Mouse (Mus musculus): ENCODE data around the gene Hspa12a. TPM values are rescaled to one million over a fixed set of nuclear protein-coding genes. Genes with fewer than 3 reads are reported as not detected.

Gene Hspa12a
- 5.4 and 6.0 TPM in 2 replicates for polyA plus RNA-seq (2015; fragmentation: Nextera tagmentation; extraction: Ambion mirVana)

DNA sequence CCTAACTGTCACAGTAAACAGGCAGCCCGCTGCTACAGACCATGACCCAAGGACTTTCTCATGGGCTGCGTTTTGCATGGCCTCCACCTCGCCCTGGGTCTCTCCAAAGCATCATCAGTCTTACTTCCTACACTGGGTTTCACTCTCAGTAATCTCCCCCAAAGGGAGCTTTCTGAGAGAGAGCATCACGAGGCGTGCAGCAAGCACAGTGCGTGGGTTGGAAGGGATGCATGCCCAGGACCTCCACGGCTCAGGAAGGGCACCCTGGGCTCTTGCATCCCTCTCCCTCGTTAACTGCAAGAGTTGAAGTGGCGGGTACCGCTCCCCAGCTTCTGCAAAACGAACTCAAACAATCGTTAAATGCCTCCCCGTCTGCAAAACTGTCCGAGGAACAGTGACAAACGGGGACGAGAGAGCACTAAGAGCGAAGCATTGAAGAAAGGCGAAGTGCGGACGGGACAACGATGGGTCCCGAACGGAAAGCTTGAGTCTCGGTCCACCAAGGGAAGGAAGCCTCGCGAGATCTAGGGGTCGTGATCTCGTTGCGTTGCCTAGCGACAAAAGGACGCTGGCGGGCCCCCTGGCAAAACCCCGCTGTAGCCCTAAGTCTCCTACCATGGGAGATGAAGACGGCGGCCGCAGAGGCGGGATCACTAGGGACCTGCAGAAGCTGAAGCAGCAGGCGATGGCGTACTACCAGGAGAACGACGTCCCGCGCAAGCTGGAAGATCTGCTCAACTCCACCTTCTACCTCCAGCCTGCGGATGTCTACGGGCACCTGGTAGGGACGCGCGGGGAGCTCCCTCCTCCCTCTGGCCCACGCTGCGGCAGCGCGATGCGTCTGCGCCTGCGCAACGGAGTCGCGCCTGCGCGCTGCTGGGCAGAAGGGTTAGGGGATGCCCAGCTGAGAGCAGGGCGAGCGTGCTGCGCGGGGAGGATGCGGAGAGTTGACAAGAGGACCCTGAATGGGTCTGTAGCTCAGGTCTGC lies at the start of gene Hspa12a, which contains the start of gene Eno4:
TSS of gene Hspa12a (minus strand) at position 814 of the 988 bp plus-strand sequence.
TSS of gene Eno4 (plus strand) at position 585 of the 988 bp plus-strand sequence.
- Histone ChIP-seq H3K9ac (ENCODE audit: low read length) (peak within 1 kb of the TSS; percentile 81), H3K27me3 (ENCODE audit: control insufficient read depth, insufficient read depth, low read length) (no peaks in the 10 kb centered on the region), H3K4me1 (ENCODE audit: control insufficient read depth, insufficient read depth, low read length) (peaks cover 4% of the 10 kb centered on the region), H3K9me3 (replicated peaks; ENCODE audit: control insufficient read depth, low read length) (no peaks in the 10 kb centered on the region), H3K36me3 (ENCODE audit: control insufficient read depth, insufficient read depth, low read length) (no peaks in the 10 kb centered on the region), H3K4me2 (ENCODE audit: low read depth, low read length) (peak within 1 kb of the TSS; percentile 80), H3K27ac (ENCODE audit: low read length) (peak within 1 kb of the TSS; percentile 69; the same call in 1 of the 2 replicates), H3K4me3 (replicated peaks; ENCODE audit: low read length) (peak within 1 kb of the TSS; percentile 65)
- peak; percentile 95 for ATAC-seq (ENCODE audit: insufficient read depth, low FRiP score)
- under 1% methylated on average over 65 of the region's 65 CpGs for WGBS

DNA sequence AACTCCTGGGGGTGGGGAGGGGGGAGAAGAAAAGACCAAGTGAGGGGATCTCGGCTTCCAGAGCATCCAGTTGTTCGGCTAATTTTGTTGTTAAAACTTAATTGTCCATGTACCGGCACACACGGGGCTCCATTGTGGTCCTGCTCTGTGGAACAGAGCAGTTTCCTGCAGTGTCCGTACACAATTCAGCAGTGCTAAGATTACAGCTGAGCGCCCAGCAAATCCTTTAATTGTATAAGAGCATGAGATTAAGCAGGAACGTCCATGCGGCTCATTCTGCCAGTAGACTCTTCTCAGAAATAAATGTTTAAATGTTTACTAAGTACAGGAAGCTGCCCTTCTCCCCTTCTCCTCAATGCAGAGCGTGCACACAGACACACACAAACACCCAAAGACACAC lies 38.1 kb upstream of the Hspa12a start:
- ATAC-seq (ENCODE audit: insufficient read depth, low FRiP score): no peak; the same call in 1 of the 2 replicates

DNA sequence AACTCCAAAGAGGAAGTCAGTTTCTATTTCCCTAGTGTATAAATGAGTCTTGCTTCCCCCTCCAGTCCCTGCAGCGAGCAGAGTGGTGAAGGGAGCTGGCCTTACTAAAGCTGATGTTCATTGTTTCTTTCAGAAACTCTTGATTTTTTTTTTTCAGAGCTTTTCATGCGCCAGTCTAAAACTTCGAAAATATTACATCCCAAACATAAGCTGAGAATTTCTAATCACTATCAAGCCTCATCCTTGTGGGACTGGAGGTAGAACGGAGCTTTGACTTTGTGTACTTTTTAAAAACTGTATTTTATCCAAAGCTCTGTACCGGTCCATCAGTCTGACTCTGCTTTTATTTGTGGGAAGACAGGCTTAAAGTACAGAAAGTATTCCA lies 36.6 kb upstream of the Hspa12a start:
- no peaks in the 10 kb centered on the region for H3K27me3 ChIP-seq (ENCODE audit: control insufficient read depth, insufficient read depth, low read length)
- H3K4me3 ChIP-seq (replicated peaks; ENCODE audit: low read length): peak overlapping the region; percentile 15; the same call in 1 of the 2 replicates
- no peak for ATAC-seq (ENCODE audit: insufficient read depth, low FRiP score)
- H3K27ac ChIP-seq (ENCODE audit: low read length): no peak overlapping the region
- 45% methylated on average over 5 of the region's 5 CpGs for WGBS
- no peaks in the 10 kb centered on the region for H3K9me3 ChIP-seq (replicated peaks; ENCODE audit: control insufficient read depth, low read length)
- no peaks in the 10 kb centered on the region for H3K36me3 ChIP-seq (ENCODE audit: control insufficient read depth, insufficient read depth, low read length)
- peak overlapping the region; percentile 43 for H3K4me2 ChIP-seq (ENCODE audit: low read depth, low read length)
- H3K9ac ChIP-seq (ENCODE audit: low read length): no peak overlapping the region
- no peaks in the 10 kb centered on the region for H3K4me1 ChIP-seq (ENCODE audit: control insufficient read depth, insufficient read depth, low read length)

More for the DNA sequence above, 38.1 kb upstream of the Hspa12a start:
- no peaks in the 10 kb centered on the region for H3K27me3 ChIP-seq (ENCODE audit: control insufficient read depth, insufficient read depth, low read length)
- H3K4me1 ChIP-seq (ENCODE audit: control insufficient read depth, insufficient read depth, low read length): no peaks in the 10 kb centered on the region
- no peak overlapping the region for H3K4me3 ChIP-seq (replicated peaks; ENCODE audit: low read length)
- no peaks in the 10 kb centered on the region for H3K9me3 ChIP-seq (replicated peaks; ENCODE audit: control insufficient read depth, low read length)
- peak overlapping the region; percentile 37; the same call in 1 of the 2 replicates for H3K4me2 ChIP-seq (ENCODE audit: low read depth, low read length)
- H3K9ac ChIP-seq (ENCODE audit: low read length): no peak overlapping the region
- WGBS: 32% methylated on average over 9 of the region's 9 CpGs
- no peaks in the 10 kb centered on the region for H3K36me3 ChIP-seq (ENCODE audit: control insufficient read depth, insufficient read depth, low read length)
- no peak overlapping the region for H3K27ac ChIP-seq (ENCODE audit: low read length)

DNA sequence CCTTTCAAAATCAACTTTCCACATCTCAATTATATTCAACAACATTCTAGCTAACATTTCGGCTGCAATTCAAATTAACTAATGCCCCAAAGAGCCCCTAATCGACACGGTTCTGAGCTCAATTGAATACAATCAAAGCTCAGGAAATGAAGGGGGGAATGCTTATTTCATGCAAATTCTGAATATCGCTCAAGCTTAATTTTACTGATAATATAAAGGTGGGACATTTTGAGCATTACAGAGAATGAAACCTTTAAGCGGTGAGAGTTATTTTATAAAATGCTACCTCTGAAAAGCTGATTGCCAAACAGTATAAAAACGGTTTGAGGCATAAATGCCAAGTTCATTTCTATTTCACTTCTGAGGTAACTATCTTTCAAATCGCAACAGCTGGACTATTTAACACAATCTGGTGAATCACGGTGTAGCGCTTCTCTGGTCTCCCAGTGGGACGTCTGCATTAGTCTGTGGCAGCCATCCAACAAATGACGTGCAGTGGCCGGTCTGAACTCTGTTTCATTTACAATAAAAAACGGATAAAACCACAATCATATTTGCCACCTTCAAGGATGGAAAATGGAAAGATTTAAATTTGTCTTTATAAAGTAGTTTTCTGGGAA lies 36.1 kb upstream of the Hspa12a start:
- 38% methylated on average over 13 of the region's 13 CpGs for WGBS
- no peak overlapping the region for H3K27ac ChIP-seq (ENCODE audit: low read length)
- no peaks in the 10 kb centered on the region for H3K4me1 ChIP-seq (ENCODE audit: control insufficient read depth, insufficient read depth, low read length)
- H3K4me3 ChIP-seq (replicated peaks; ENCODE audit: low read length): peak overlapping the region; percentile 15; the same call in 1 of the 2 replicates
- H3K9me3 ChIP-seq (replicated peaks; ENCODE audit: control insufficient read depth, low read length): no peaks in the 10 kb centered on the region
- peak overlapping the region; percentile 43 for H3K4me2 ChIP-seq (ENCODE audit: low read depth, low read length)
- no peaks in the 10 kb centered on the region for H3K36me3 ChIP-seq (ENCODE audit: control insufficient read depth, insufficient read depth, low read length)
- H3K27me3 ChIP-seq (ENCODE audit: control insufficient read depth, insufficient read depth, low read length): no peaks in the 10 kb centered on the region
- no peak for ATAC-seq (ENCODE audit: insufficient read depth, low FRiP score)
- no peak overlapping the region for H3K9ac ChIP-seq (ENCODE audit: low read length)

DNA sequence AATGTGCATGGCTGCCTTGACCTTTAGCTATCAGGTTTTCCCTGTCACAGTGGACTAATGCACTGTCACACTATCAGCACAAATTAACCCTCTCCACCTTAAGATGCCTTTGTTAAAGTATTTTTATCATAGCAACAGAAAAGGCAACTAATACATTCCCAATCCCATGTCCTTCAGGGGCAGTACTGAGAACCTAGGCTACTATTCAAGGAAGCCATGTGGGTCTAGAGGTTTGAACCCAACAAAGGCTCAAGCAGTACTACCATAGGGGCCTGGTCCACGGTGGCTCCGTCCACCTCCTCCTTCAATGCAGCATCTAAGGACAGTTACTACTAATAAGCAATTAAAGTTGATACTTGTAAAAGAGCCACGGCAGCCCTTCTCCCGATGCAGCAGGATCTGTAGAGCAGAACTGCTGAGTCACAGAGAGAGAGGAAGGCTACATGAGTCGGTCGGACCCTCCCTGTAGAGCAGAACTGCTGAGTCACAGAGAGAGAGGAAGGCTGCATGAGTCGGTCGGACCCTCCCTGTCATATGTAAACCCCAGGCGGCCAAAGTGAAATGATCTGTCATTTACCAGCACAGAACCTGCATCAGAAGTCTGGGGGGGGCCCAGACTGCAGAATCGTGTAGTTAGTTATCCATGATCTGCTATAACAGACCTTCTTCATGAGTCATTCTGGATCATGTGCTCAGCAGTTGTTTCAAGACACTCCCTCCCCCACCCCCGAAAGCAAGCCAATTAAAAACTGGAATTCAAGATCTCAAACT lies 35.1 kb upstream of the Hspa12a start:
- peak; percentile 50 for ATAC-seq (ENCODE audit: insufficient read depth, low FRiP score)
- Histone ChIP-seq H3K9me3 (replicated peaks; ENCODE audit: control insufficient read depth, low read length) (no peaks in the 10 kb centered on the region), H3K27me3 (ENCODE audit: control insufficient read depth, insufficient read depth, low read length) (no peaks in the 10 kb centered on the region), H3K9ac (ENCODE audit: low read length) (no peak overlapping the region), H3K4me2 (ENCODE audit: low read depth, low read length) (no peak overlapping the region), H3K4me3 (replicated peaks; ENCODE audit: low read length) (no peak overlapping the region), H3K36me3 (ENCODE audit: control insufficient read depth, insufficient read depth, low read length) (no peaks in the 10 kb centered on the region), H3K27ac (ENCODE audit: low read length) (no peak overlapping the region), H3K4me1 (ENCODE audit: control insufficient read depth, insufficient read depth, low read length) (no peaks in the 10 kb centered on the region)
- WGBS: 55% methylated on average over 11 of the region's 11 CpGs

DNA sequence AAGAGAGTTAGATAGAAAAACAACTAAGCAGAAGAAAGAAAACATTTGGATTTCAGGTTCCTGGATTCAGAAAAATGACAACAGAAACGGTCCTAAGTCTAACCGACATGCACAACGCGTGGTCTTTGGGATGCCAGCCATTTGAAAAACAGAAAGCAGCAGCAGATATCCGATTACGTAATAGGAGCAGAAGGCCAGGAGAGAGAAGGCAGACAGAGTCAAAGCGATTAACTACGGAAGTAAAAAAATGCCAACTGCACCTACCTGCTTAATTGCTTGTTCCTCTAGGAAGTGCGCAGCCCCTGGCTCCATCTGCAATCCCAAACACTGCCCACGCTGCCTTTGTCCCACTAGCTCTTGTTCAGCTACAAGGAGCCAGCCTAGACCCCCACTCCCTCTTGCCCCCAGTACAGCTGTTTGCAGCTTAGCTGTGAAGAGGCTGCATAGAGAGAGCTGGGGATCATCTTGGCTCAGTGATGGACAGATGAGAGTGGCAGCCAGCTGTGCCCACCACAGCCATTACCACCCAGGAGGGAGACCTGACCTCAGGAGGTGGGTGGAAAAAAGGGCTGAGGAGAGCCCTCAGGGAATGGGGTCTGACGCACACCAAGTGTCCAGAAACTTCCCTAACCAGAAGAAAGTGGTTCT lies 31.9 kb upstream of the Hspa12a start:
- no peak overlapping the region for H3K9ac ChIP-seq (ENCODE audit: low read length)
- no peaks in the 10 kb centered on the region for H3K36me3 ChIP-seq (ENCODE audit: control insufficient read depth, insufficient read depth, low read length)
- no peak overlapping the region for H3K4me2 ChIP-seq (ENCODE audit: low read depth, low read length)
- ATAC-seq (ENCODE audit: insufficient read depth, low FRiP score): no peak
- H3K4me3 ChIP-seq (replicated peaks; ENCODE audit: low read length): no peak overlapping the region
- 75% methylated on average over 11 of the region's 11 CpGs for WGBS
- no peak overlapping the region for H3K27ac ChIP-seq (ENCODE audit: low read length)
- H3K9me3 ChIP-seq (replicated peaks; ENCODE audit: control insufficient read depth, low read length): no peaks in the 10 kb centered on the region
- H3K27me3 ChIP-seq (ENCODE audit: control insufficient read depth, insufficient read depth, low read length): no peaks in the 10 kb centered on the region
- H3K4me1 ChIP-seq (ENCODE audit: control insufficient read depth, insufficient read depth, low read length): no peaks in the 10 kb centered on the region

DNA sequence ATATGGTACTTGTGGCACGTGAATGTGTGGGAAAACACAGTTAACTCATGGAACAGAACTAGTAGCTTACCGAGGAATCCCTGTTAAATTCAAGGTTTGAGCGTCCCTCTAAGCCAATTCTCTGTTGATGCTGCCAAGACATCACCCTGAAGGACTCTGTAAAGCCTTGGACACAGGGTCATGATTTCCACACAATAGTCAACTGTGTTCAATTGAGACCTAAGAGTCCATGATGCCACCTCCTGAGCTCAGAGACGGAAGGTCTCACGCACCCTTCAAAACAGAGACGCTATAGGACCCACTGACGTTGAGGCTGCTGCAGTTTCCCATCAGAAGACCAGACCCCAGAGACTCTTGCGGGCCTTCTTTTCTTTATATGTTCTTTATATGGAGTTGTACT lies 30.7 kb upstream of the Hspa12a start:
- Histone ChIP-seq H3K4me3 (replicated peaks; ENCODE audit: low read length) (no peak overlapping the region), H3K4me2 (ENCODE audit: low read depth, low read length) (no peak overlapping the region), H3K36me3 (ENCODE audit: control insufficient read depth, insufficient read depth, low read length) (no peaks in the 10 kb centered on the region), H3K27me3 (ENCODE audit: control insufficient read depth, insufficient read depth, low read length) (no peaks in the 10 kb centered on the region), H3K9me3 (replicated peaks; ENCODE audit: control insufficient read depth, low read length) (no peaks in the 10 kb centered on the region), H3K9ac (ENCODE audit: low read length) (no peak overlapping the region), H3K4me1 (ENCODE audit: control insufficient read depth, insufficient read depth, low read length) (peaks cover 3% of the 10 kb centered on the region; the same call in 1 of the 2 replicates), H3K27ac (ENCODE audit: low read length) (no peak overlapping the region)
- no peak for ATAC-seq (ENCODE audit: insufficient read depth, low FRiP score)
- 92% methylated on average over 8 of the region's 8 CpGs for WGBS

DNA sequence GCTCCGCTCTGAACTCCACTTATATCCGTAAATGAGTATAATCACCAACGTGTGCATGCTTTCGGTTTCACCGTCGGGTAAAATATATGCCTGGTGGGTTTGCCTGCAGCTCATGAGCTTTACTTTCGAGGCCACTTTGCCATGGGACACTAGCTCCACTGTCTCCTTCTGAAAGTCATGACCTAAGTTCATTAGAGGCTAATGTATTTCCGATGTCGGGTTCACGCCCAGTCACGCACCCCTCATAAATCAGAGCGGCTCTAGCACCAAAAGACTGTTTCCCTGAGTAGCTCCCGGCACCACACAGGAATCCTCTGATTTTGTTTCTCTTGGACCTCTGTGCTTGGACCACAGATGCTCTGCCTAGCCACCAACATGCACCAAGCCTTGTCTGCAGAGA lies 27.4 kb upstream of the Hspa12a start:
- no peak for ATAC-seq (ENCODE audit: insufficient read depth, low FRiP score)
- 54% methylated on average over 13 of the region's 13 CpGs for WGBS
- H3K9me3 ChIP-seq (replicated peaks; ENCODE audit: control insufficient read depth, low read length): no peaks in the 10 kb centered on the region
- no peak overlapping the region for H3K27ac ChIP-seq (ENCODE audit: low read length)
- H3K4me3 ChIP-seq (replicated peaks; ENCODE audit: low read length): 0 out of 2 replicates have a peak overlapping the region, but pooled peaks have one; percentile 12
- peaks cover 8% of the 10 kb centered on the region; the same call in 1 of the 2 replicates for H3K4me1 ChIP-seq (ENCODE audit: control insufficient read depth, insufficient read depth, low read length)
- no peaks in the 10 kb centered on the region for H3K27me3 ChIP-seq (ENCODE audit: control insufficient read depth, insufficient read depth, low read length)
- no peaks in the 10 kb centered on the region for H3K36me3 ChIP-seq (ENCODE audit: control insufficient read depth, insufficient read depth, low read length)
- no peak overlapping the region for H3K9ac ChIP-seq (ENCODE audit: low read length)
- no peak overlapping the region for H3K4me2 ChIP-seq (ENCODE audit: low read depth, low read length)
